Mouse (Mus musculus): ENCODE results near the gene Fxyd3. TPM values are rescaled to one million over a fixed set of nuclear protein-coding genes. Genes with fewer than 3 reads are reported as not detected.

The Fxyd3 gene
- polyA plus RNA-seq, 1 experiment from 2014 or later: not detected

- no peak for ATAC-seq (replicated peaks)
- Histone ChIP-seq H3K27me3 (no peaks in the 10 kb centered on the region), H3K9ac (replicated peaks) (no peak overlapping the region), H3K9me3 (no peaks in the 10 kb centered on the region), H3K27ac (replicated peaks) (no peak overlapping the region), H3K36me3 (no peaks in the 10 kb centered on the region), H3K4me2 (replicated peaks) (no peak overlapping the region), H3K4me3 (no peak overlapping the region), H3K4me1 (no peaks in the 10 kb centered on the region)
- WGBS: 86% methylated on average over 6 of the region's 6 CpGs
Measured at GRCm38 (mm10) chr7:31113800-31114199, 37.3 kb upstream of the Fxyd3 start.

GRCm38 (mm10) chr7:31112036-31112435 is 35.5 kb upstream of the Fxyd3 start:
- no peak for ATAC-seq (replicated peaks)
- no peak overlapping the region for H3K27ac ChIP-seq (replicated peaks)
- H3K9me3 ChIP-seq: no peaks in the 10 kb centered on the region
- 13% methylated on average over 4 of the region's 4 CpGs for WGBS
- no peaks in the 10 kb centered on the region for H3K4me1 ChIP-seq
- no peak overlapping the region for H3K4me2 ChIP-seq (replicated peaks)
- H3K9ac ChIP-seq (replicated peaks): no peak overlapping the region
- no peaks in the 10 kb centered on the region for H3K27me3 ChIP-seq
- H3K4me3 ChIP-seq: no peak overlapping the region
- H3K36me3 ChIP-seq: no peaks in the 10 kb centered on the region

GRCm38 (mm10) chr7:31110861-31111385 is 34.4 kb upstream of the Fxyd3 start:
- no peaks in the 10 kb centered on the region for H3K9me3 ChIP-seq
- no peaks in the 10 kb centered on the region for H3K4me1 ChIP-seq
- WGBS: 83% methylated on average over 15 of the region's 15 CpGs
- no peak overlapping the region for H3K4me3 ChIP-seq
- H3K9ac ChIP-seq (replicated peaks): no peak overlapping the region
- no peak overlapping the region for H3K27ac ChIP-seq (replicated peaks)
- H3K4me2 ChIP-seq (replicated peaks): no peak overlapping the region
- H3K36me3 ChIP-seq: no peaks in the 10 kb centered on the region
- ATAC-seq (replicated peaks): no peak
- no peaks in the 10 kb centered on the region for H3K27me3 ChIP-seq

GRCm38 (mm10) chr7:31109796-31110195 is 33.3 kb upstream of the Fxyd3 start:
- Histone ChIP-seq H3K27me3 (no peaks in the 10 kb centered on the region), H3K4me1 (no peaks in the 10 kb centered on the region), H3K36me3 (no peaks in the 10 kb centered on the region), H3K4me2 (replicated peaks) (no peak overlapping the region), H3K4me3 (no peak overlapping the region), H3K9ac (replicated peaks) (no peak overlapping the region), H3K9me3 (no peaks in the 10 kb centered on the region), H3K27ac (replicated peaks) (no peak overlapping the region)
- 90% methylated on average over 5 of the region's 5 CpGs for WGBS
- no peak for ATAC-seq (replicated peaks)

GRCm38 (mm10) chr7:31109091-31109490 is 32.6 kb upstream of the Fxyd3 start:
- H3K27me3 ChIP-seq: no peaks in the 10 kb centered on the region
- H3K9me3 ChIP-seq: no peaks in the 10 kb centered on the region
- no peaks in the 10 kb centered on the region for H3K4me1 ChIP-seq
- no peak overlapping the region for H3K4me2 ChIP-seq (replicated peaks)
- ATAC-seq (replicated peaks): no peak
- H3K4me3 ChIP-seq: no peak overlapping the region
- 24% methylated on average over 7 of the region's 7 CpGs for WGBS
- no peak overlapping the region for H3K9ac ChIP-seq (replicated peaks)
- H3K36me3 ChIP-seq: no peaks in the 10 kb centered on the region
- H3K27ac ChIP-seq (replicated peaks): no peak overlapping the region

- ATAC-seq (replicated peaks): no peak
- Histone ChIP-seq H3K4me2 (replicated peaks) (no peak overlapping the region), H3K36me3 (no peaks in the 10 kb centered on the region), H3K4me1 (no peaks in the 10 kb centered on the region), H3K9ac (replicated peaks) (no peak overlapping the region), H3K27ac (replicated peaks) (no peak overlapping the region), H3K27me3 (no peaks in the 10 kb centered on the region), H3K9me3 (no peaks in the 10 kb centered on the region), H3K4me3 (no peak overlapping the region)
- 91% methylated on average over 11 of the region's 11 CpGs for WGBS
Measured at GRCm38 (mm10) chr7:31107781-31108180, 31.3 kb upstream of the Fxyd3 start.

GRCm38 (mm10) chr7:31106166-31106565 is 29.7 kb upstream of the Fxyd3 start:
- H3K9me3 ChIP-seq: no peaks in the 10 kb centered on the region
- ATAC-seq (replicated peaks): no peak
- WGBS: 69% methylated on average over 3 of the region's 3 CpGs
- no peak overlapping the region for H3K27ac ChIP-seq (replicated peaks)
- no peaks in the 10 kb centered on the region for H3K27me3 ChIP-seq
- H3K4me3 ChIP-seq: no peak overlapping the region
- H3K36me3 ChIP-seq: no peaks in the 10 kb centered on the region
- H3K4me1 ChIP-seq: no peaks in the 10 kb centered on the region
- H3K4me2 ChIP-seq (replicated peaks): no peak overlapping the region
- no peak overlapping the region for H3K9ac ChIP-seq (replicated peaks)

- no peak overlapping the region for H3K9ac ChIP-seq (replicated peaks)
- H3K4me1 ChIP-seq: no peaks in the 10 kb centered on the region
- H3K36me3 ChIP-seq: no peaks in the 10 kb centered on the region
- H3K4me2 ChIP-seq (replicated peaks): no peak overlapping the region
- no peaks in the 10 kb centered on the region for H3K27me3 ChIP-seq
- ATAC-seq (replicated peaks): no peak
- H3K27ac ChIP-seq (replicated peaks): no peak overlapping the region
- no peak overlapping the region for H3K4me3 ChIP-seq
- 72% methylated on average over 15 of the region's 15 CpGs for WGBS
- H3K9me3 ChIP-seq: no peaks in the 10 kb centered on the region
Measured at GRCm38 (mm10) chr7:31105061-31105768, 28.7 kb upstream of the Fxyd3 start.

GRCm38 (mm10) chr7:31100786-31101185 is 24.3 kb upstream of the Fxyd3 start:
- Histone ChIP-seq H3K27ac (replicated peaks) (no peak overlapping the region), H3K27me3 (no peaks in the 10 kb centered on the region), H3K9ac (replicated peaks) (no peak overlapping the region), H3K4me3 (no peak overlapping the region), H3K36me3 (no peaks in the 10 kb centered on the region), H3K9me3 (no peaks in the 10 kb centered on the region), H3K4me1 (no peaks in the 10 kb centered on the region), H3K4me2 (replicated peaks) (no peak overlapping the region)
- no peak for ATAC-seq (replicated peaks)
- 89% methylated on average over 14 of the region's 14 CpGs for WGBS

- Histone ChIP-seq H3K27me3 (no peaks in the 10 kb centered on the region), H3K9ac (replicated peaks) (no peak overlapping the region), H3K4me1 (no peaks in the 10 kb centered on the region), H3K27ac (replicated peaks) (no peak overlapping the region), H3K4me3 (no peak overlapping the region), H3K36me3 (no peaks in the 10 kb centered on the region), H3K4me2 (replicated peaks) (no peak overlapping the region), H3K9me3 (no peaks in the 10 kb centered on the region)
- 88% methylated on average over 6 of the region's 6 CpGs for WGBS
- no peak for ATAC-seq (replicated peaks)
Measured at GRCm38 (mm10) chr7:31099612-31099982, 23.1 kb upstream of the Fxyd3 start.

GRCm38 (mm10) chr7:31098697-31099611 is 22.4 kb upstream of the Fxyd3 start:
- no peak overlapping the region for H3K4me3 ChIP-seq
- ATAC-seq (replicated peaks): no peak
- H3K9me3 ChIP-seq: no peaks in the 10 kb centered on the region
- no peak overlapping the region for H3K27ac ChIP-seq (replicated peaks)
- H3K9ac ChIP-seq (replicated peaks): no peak overlapping the region
- no peaks in the 10 kb centered on the region for H3K36me3 ChIP-seq
- 82% methylated on average over 22 of the region's 22 CpGs for WGBS
- no peaks in the 10 kb centered on the region for H3K27me3 ChIP-seq
- H3K4me2 ChIP-seq (replicated peaks): no peak overlapping the region
- H3K4me1 ChIP-seq: no peaks in the 10 kb centered on the region

- Histone ChIP-seq H3K9ac (replicated peaks) (no peak overlapping the region), H3K36me3 (no peaks in the 10 kb centered on the region), H3K27me3 (no peaks in the 10 kb centered on the region), H3K4me1 (no peaks in the 10 kb centered on the region), H3K4me3 (peak overlapping the region; percentile 23), H3K9me3 (no peaks in the 10 kb centered on the region), H3K4me2 (replicated peaks) (peak overlapping the region; percentile 36), H3K27ac (replicated peaks) (no peak overlapping the region)
- ATAC-seq (replicated peaks): peak; percentile 94
- WGBS: 47% methylated on average over 20 of the region's 20 CpGs
Measured at GRCm38 (mm10) chr7:31097583-31098248, 21.2 kb upstream of the Fxyd3 start.

All from forebrain, embryonic 15.5 days (tissue).